Mouse (Mus musculus): Measurements from ENCODE around the gene Frmd4a.

DNA sequence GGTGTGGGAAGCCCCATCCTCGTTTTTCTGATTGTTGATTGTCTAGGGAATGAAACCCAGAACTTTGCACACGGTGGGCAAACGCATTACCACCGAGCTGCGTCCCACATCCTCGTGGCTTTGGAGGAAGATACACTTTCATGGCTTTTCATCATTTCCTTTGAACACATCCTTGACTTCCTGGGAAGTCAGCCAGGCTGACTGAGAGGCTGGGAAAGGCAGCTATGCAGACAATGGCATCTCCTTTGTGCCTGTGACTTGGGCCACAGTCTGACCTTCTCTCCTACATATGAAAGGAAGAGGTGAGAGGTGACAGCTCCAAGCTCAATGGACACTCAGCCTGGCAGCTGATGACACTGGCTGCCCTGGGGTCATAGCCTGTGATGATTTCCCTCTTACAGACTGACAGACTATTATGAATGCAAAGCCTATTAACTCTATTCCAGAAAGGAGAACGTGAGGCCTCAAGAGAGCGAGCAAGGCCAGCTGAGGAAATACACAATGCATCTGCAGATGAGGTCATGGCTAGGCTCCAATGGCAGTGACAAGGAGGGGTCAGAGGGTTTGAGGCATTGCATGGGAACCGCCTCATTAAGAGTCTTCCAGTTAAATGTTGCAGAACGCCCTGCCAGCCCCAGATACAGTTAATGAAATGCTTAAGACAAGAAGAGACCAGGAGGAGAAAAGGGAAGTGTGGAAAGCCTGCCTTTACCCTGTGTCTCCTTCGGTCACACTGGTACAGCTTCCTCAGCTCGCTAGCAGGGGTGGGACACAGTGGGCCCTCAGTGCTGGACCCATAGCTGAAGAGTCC lies 435.3 kb downstream of the Frmd4a start:
- TF ChIP-seq CTCF (IDR thresholded peaks at IDR 0.05; ENCODE audit: low read depth) (no peak), EP300 (optimal IDR thresholded peaks at IDR 0.05) (no peak)

Measured in stomach, postnatal 0 days (tissue).